Mouse (Mus musculus): ENCODE data around the gene Fat4. TPM values are rescaled to one million over a fixed set of nuclear protein-coding genes. Genes with fewer than 3 reads are reported as not detected.
A peak's percentile ranks its signal among the peaks of the same experiment; 100 is the strongest.

Gene Fat4
- polyA plus RNA-seq, 1 experiment from 2014 or later = 11.0 TPM

GRCm38 (mm10) chr3:38918926-38919325 is 32.2 kb downstream of the Fat4 start:
- H3K4me2 ChIP-seq (ENCODE audit: low read length) = no peak overlapping the region
- H3K27ac ChIP-seq (ENCODE audit: low read length) = no peak overlapping the region
- H3K4me3 ChIP-seq (replicated peaks; ENCODE audit: low read length) = no peak overlapping the region
- 28% methylated on average over 2 of the region's 2 CpGs for WGBS
- H3K36me3 ChIP-seq (ENCODE audit: control insufficient read depth, insufficient read depth) = no peaks in the 10 kb centered on the region
- no peaks in the 10 kb centered on the region for H3K9me3 ChIP-seq (ENCODE audit: control insufficient read depth, low read length)
- no peak overlapping the region for H3K9ac ChIP-seq (replicated peaks; ENCODE audit: low read depth, low read length)
- no peak for ATAC-seq
- H3K4me1 ChIP-seq (replicated peaks; ENCODE audit: control insufficient read depth, insufficient read depth, low read length) = peaks cover 1% of the 10 kb centered on the region; the same call in 1 of the 2 replicates
- no peaks in the 10 kb centered on the region for H3K27me3 ChIP-seq (replicated peaks; ENCODE audit: control insufficient read depth, insufficient read depth, low read length)

GRCm38 (mm10) chr3:38921031-38921430 is 34.3 kb downstream of the Fat4 start:
- Histone ChIP-seq H3K27ac (ENCODE audit: low read length) (no peak overlapping the region), H3K9ac (replicated peaks; ENCODE audit: low read depth, low read length) (no peak overlapping the region), H3K4me2 (ENCODE audit: low read length) (no peak overlapping the region), H3K4me1 (replicated peaks; ENCODE audit: control insufficient read depth, insufficient read depth, low read length) (no peaks in the 10 kb centered on the region), H3K9me3 (ENCODE audit: control insufficient read depth, low read length) (no peaks in the 10 kb centered on the region), H3K4me3 (replicated peaks; ENCODE audit: low read length) (no peak overlapping the region), H3K27me3 (replicated peaks; ENCODE audit: control insufficient read depth, insufficient read depth, low read length) (no peaks in the 10 kb centered on the region), H3K36me3 (ENCODE audit: control insufficient read depth, insufficient read depth) (no peaks in the 10 kb centered on the region)
- WGBS = 66% methylated on average over 2 of the region's 2 CpGs
- ATAC-seq = no peak

- H3K9ac ChIP-seq (replicated peaks; ENCODE audit: low read depth, low read length) = no peak overlapping the region
- H3K27ac ChIP-seq (ENCODE audit: low read length) = no peak overlapping the region
- H3K9me3 ChIP-seq (ENCODE audit: control insufficient read depth, low read length) = no peaks in the 10 kb centered on the region
- WGBS = 69% methylated on average over 7 of the region's 7 CpGs
- no peak for ATAC-seq
- no peaks in the 10 kb centered on the region for H3K27me3 ChIP-seq (replicated peaks; ENCODE audit: control insufficient read depth, insufficient read depth, low read length)
- H3K4me2 ChIP-seq (ENCODE audit: low read length) = no peak overlapping the region
- no peaks in the 10 kb centered on the region for H3K36me3 ChIP-seq (ENCODE audit: control insufficient read depth, insufficient read depth)
- H3K4me3 ChIP-seq (replicated peaks; ENCODE audit: low read length) = no peak overlapping the region
- H3K4me1 ChIP-seq (replicated peaks; ENCODE audit: control insufficient read depth, insufficient read depth, low read length) = 0 out of 2 replicates have a peak, but pooled peaks cover 2% of the 10 kb centered on the region
Measured at GRCm38 (mm10) chr3:38923251-38923686, 36.5 kb downstream of the Fat4 start.

GRCm38 (mm10) chr3:38928076-38928686 is 41.4 kb downstream of the Fat4 start:
- no peaks in the 10 kb centered on the region for H3K27me3 ChIP-seq (replicated peaks; ENCODE audit: control insufficient read depth, insufficient read depth, low read length)
- no peak overlapping the region for H3K9ac ChIP-seq (replicated peaks; ENCODE audit: low read depth, low read length)
- H3K4me2 ChIP-seq (ENCODE audit: low read length) = no peak overlapping the region
- peak overlapping the region; percentile 55 for H3K27ac ChIP-seq (ENCODE audit: low read length)
- no peak overlapping the region for H3K4me3 ChIP-seq (replicated peaks; ENCODE audit: low read length)
- 51% methylated on average over 4 of the region's 4 CpGs for WGBS
- H3K9me3 ChIP-seq (ENCODE audit: control insufficient read depth, low read length) = no peaks in the 10 kb centered on the region
- H3K36me3 ChIP-seq (ENCODE audit: control insufficient read depth, insufficient read depth) = no peaks in the 10 kb centered on the region
- no peak for ATAC-seq
- peaks cover 6% of the 10 kb centered on the region; the same call in 1 of the 2 replicates for H3K4me1 ChIP-seq (replicated peaks; ENCODE audit: control insufficient read depth, insufficient read depth, low read length)

GRCm38 (mm10) chr3:38928751-38929150 is 42.0 kb downstream of the Fat4 start:
- no peak for ATAC-seq
- Histone ChIP-seq H3K4me3 (replicated peaks; ENCODE audit: low read length) (no peak overlapping the region), H3K27ac (ENCODE audit: low read length) (no peak overlapping the region), H3K36me3 (ENCODE audit: control insufficient read depth, insufficient read depth) (no peaks in the 10 kb centered on the region), H3K27me3 (replicated peaks; ENCODE audit: control insufficient read depth, insufficient read depth, low read length) (no peaks in the 10 kb centered on the region), H3K9ac (replicated peaks; ENCODE audit: low read depth, low read length) (no peak overlapping the region), H3K4me1 (replicated peaks; ENCODE audit: control insufficient read depth, insufficient read depth, low read length) (peaks cover 6% of the 10 kb centered on the region; the same call in 1 of the 2 replicates), H3K9me3 (ENCODE audit: control insufficient read depth, low read length) (no peaks in the 10 kb centered on the region), H3K4me2 (ENCODE audit: low read length) (no peak overlapping the region)
- 65% methylated on average over 3 of the region's 3 CpGs for WGBS

GRCm38 (mm10) chr3:38934780-38935179 is 48.0 kb downstream of the Fat4 start:
- Histone ChIP-seq H3K27me3 (replicated peaks; ENCODE audit: control insufficient read depth, insufficient read depth, low read length) (no peaks in the 10 kb centered on the region), H3K4me3 (replicated peaks; ENCODE audit: low read length) (no peak overlapping the region), H3K9ac (replicated peaks; ENCODE audit: low read depth, low read length) (no peak overlapping the region), H3K36me3 (ENCODE audit: control insufficient read depth, insufficient read depth) (no peaks in the 10 kb centered on the region), H3K27ac (ENCODE audit: low read length) (peak overlapping the region; percentile 10; the same call in 1 of the 2 replicates), H3K4me1 (replicated peaks; ENCODE audit: control insufficient read depth, insufficient read depth, low read length) (peaks cover 21% of the 10 kb centered on the region), H3K4me2 (ENCODE audit: low read length) (peak overlapping the region; percentile 6; the same call in 1 of the 2 replicates), H3K9me3 (ENCODE audit: control insufficient read depth, low read length) (no peaks in the 10 kb centered on the region)
- WGBS = 23% methylated on average over 7 of the region's 7 CpGs
- peak; percentile 86 for ATAC-seq

- WGBS = 86% methylated on average over 7 of the region's 7 CpGs
- H3K9ac ChIP-seq (replicated peaks; ENCODE audit: low read depth, low read length) = no peak overlapping the region
- H3K27ac ChIP-seq (ENCODE audit: low read length) = no peak overlapping the region
- H3K4me1 ChIP-seq (replicated peaks; ENCODE audit: control insufficient read depth, insufficient read depth, low read length) = peaks cover 23% of the 10 kb centered on the region
- H3K9me3 ChIP-seq (ENCODE audit: control insufficient read depth, low read length) = no peaks in the 10 kb centered on the region
- H3K4me2 ChIP-seq (ENCODE audit: low read length) = no peak overlapping the region
- no peaks in the 10 kb centered on the region for H3K36me3 ChIP-seq (ENCODE audit: control insufficient read depth, insufficient read depth)
- ATAC-seq = no peak
- H3K27me3 ChIP-seq (replicated peaks; ENCODE audit: control insufficient read depth, insufficient read depth, low read length) = no peaks in the 10 kb centered on the region
- H3K4me3 ChIP-seq (replicated peaks; ENCODE audit: low read length) = no peak overlapping the region
Measured at GRCm38 (mm10) chr3:38936485-38936884, 49.7 kb downstream of the Fat4 start.

GRCm38 (mm10) chr3:38937159-38937558 is 50.4 kb downstream of the Fat4 start:
- H3K27ac ChIP-seq (ENCODE audit: low read length) = no peak overlapping the region
- no peaks in the 10 kb centered on the region for H3K36me3 ChIP-seq (ENCODE audit: control insufficient read depth, insufficient read depth)
- H3K4me2 ChIP-seq (ENCODE audit: low read length) = no peak overlapping the region
- no peaks in the 10 kb centered on the region for H3K27me3 ChIP-seq (replicated peaks; ENCODE audit: control insufficient read depth, insufficient read depth, low read length)
- WGBS = 80% methylated on average over 8 of the region's 8 CpGs
- no peak overlapping the region for H3K9ac ChIP-seq (replicated peaks; ENCODE audit: low read depth, low read length)
- H3K9me3 ChIP-seq (ENCODE audit: control insufficient read depth, low read length) = no peaks in the 10 kb centered on the region
- no peak overlapping the region for H3K4me3 ChIP-seq (replicated peaks; ENCODE audit: low read length)
- peaks cover 23% of the 10 kb centered on the region for H3K4me1 ChIP-seq (replicated peaks; ENCODE audit: control insufficient read depth, insufficient read depth, low read length)
- ATAC-seq = no peak

- Histone ChIP-seq H3K4me3 (replicated peaks; ENCODE audit: low read length) (no peak overlapping the region), H3K9me3 (ENCODE audit: control insufficient read depth, low read length) (no peaks in the 10 kb centered on the region), H3K4me1 (replicated peaks; ENCODE audit: control insufficient read depth, insufficient read depth, low read length) (peaks cover 23% of the 10 kb centered on the region), H3K27ac (ENCODE audit: low read length) (no peak overlapping the region), H3K4me2 (ENCODE audit: low read length) (no peak overlapping the region), H3K27me3 (replicated peaks; ENCODE audit: control insufficient read depth, insufficient read depth, low read length) (no peaks in the 10 kb centered on the region), H3K9ac (replicated peaks; ENCODE audit: low read depth, low read length) (no peak overlapping the region), H3K36me3 (ENCODE audit: control insufficient read depth, insufficient read depth) (0 out of 2 replicates have a peak, but pooled peaks cover under 1% of the 10 kb centered on the region)
- 64% methylated on average over 5 of the region's 5 CpGs for WGBS
- ATAC-seq = no peak
Measured at GRCm38 (mm10) chr3:38938136-38938535, 51.4 kb downstream of the Fat4 start.
